Mouse (Mus musculus): ENCODE measurements around the gene Poldip3. TPM values are rescaled to one million over a fixed set of nuclear protein-coding genes. Genes with fewer than 3 reads are reported as not detected.

Poldip3 gene
- total and polyA plus RNA-seq, 3 experiments = 77.0 to 78.9 (median 77.2) TPM

- in situ Hi-C loops (cut with MboI; ENCODE audit: low pct_ligation_motif_present, low pct_unique_long_range_greater_than_20kb, low sequenced_read_pairs) = loop anchor here (5.0 kb wide), 1 partner anchor 53 kb away; no protein-coding TSS in a partner anchor
- TF ChIP-seq E2F4 (IDR thresholded peaks at IDR 0.05; ENCODE audit: insufficient replicate concordance, low read depth, low read length) (no peak), ZNF384 (IDR thresholded peaks at IDR 0.05; ENCODE audit: low read depth, low read length) (no peak), BHLHE40 (IDR thresholded peaks at IDR 0.05; ENCODE audit: low read depth, low read length) (no peak), TBP (conservative IDR thresholded peaks at IDR 0.05; ENCODE audit: low read depth, low read length) (no peak), HCFC1 (IDR thresholded peaks at IDR 0.05; ENCODE audit: low read depth, low read length) (no peak), KAT2A (IDR thresholded peaks at IDR 0.05; ENCODE audit: insufficient replicate concordance, low read length) (no peak), USF2 (conservative IDR thresholded peaks at IDR 0.05; ENCODE audit: low read depth, low read length) (no peak), SMC3 (IDR thresholded peaks at IDR 0.05; ENCODE audit: low read depth, low read length) (no peak), EP300 (IDR thresholded peaks at IDR 0.05; ENCODE audit: low read length) (no peak), ZC3H11A (IDR thresholded peaks at IDR 0.05; ENCODE audit: low read depth, low read length) (no peak), PAX5 (IDR thresholded peaks at IDR 0.05; ENCODE audit: low read length) (no peak), ZKSCAN1 (IDR thresholded peaks at IDR 0.05; ENCODE audit: borderline replicate concordance, low read depth, low read length) (no peak), MYC (IDR thresholded peaks at IDR 0.05; ENCODE audit: low read depth, low read length) (no peak), ETS1 (conservative IDR thresholded peaks at IDR 0.05; ENCODE audit: low read depth, low read length) (no peak), POLR2A (IDR thresholded peaks at IDR 0.05; ENCODE audit: low read depth, low read length) (no peak)
- peaks cover 23 to 81% of the 10 kb centered on the region in 2 experiments for H3K4me1 ChIP-seq (ENCODE audit: control insufficient read depth in 1 of 2, insufficient read depth in 2 of 2)
- H3K27ac ChIP-seq (ENCODE audit: insufficient read depth, low read depth) = no peak overlapping the region
- H3K36me3 ChIP-seq (replicated peaks in 1 of 2; ENCODE audit: control insufficient read depth in 1 of 2, insufficient read depth in 1 of 2, low read length in 1 of 2) = peaks cover 24 to 57% of the 10 kb centered on the region in 2 experiments
- no peak for DNase-seq (ENCODE audit: extremely low read depth)
- dilution Hi-C loops (cut with MboI; ENCODE audit: extremely low pct_ligation_motif_present, extremely low pct_unique_long_range_greater_than_20kb, low sequenced_read_pairs) = no loop called here
- no peak overlapping the region for H3K4me3 ChIP-seq (replicated peaks in 1 of 3; ENCODE audit: low read depth in 2 of 3, low read length in 2 of 3, poor library complexity in 1 of 3)
- no peaks in the 10 kb centered on the region for H3K27me3 ChIP-seq (replicated peaks)
- H3K4me2 ChIP-seq (ENCODE audit: insufficient read depth, low read depth, poor library complexity, severe bottlenecking) = no peak overlapping the region
- H3K9ac ChIP-seq (ENCODE audit: insufficient read depth, low read depth) = no peak overlapping the region
- H3K9me3 ChIP-seq (replicated peaks; ENCODE audit: low read length) = peaks cover 13% of the 10 kb centered on the region
- H3K79me2 ChIP-seq (replicated peaks; ENCODE audit: control insufficient read depth, extremely low read depth, insufficient read depth, poor library complexity, severe bottlenecking) = no peaks in the 10 kb centered on the region
Measured at GRCm38 (mm10) chr15:83154309-83154708, 5.1 kb upstream of the Poldip3 start.

GRCm38 (mm10) chr15:83150694-83151093 is 1.5 kb upstream of the Poldip3 start:
- H3K79me2 ChIP-seq (replicated peaks; ENCODE audit: control insufficient read depth, extremely low read depth, insufficient read depth, poor library complexity, severe bottlenecking) = peaks cover 30% of the 10 kb centered on the region
- no peak overlapping the region for H3K9ac ChIP-seq (ENCODE audit: insufficient read depth, low read depth)
- peaks cover 15 to 68% of the 10 kb centered on the region in 2 experiments for H3K4me1 ChIP-seq (ENCODE audit: control insufficient read depth in 1 of 2, insufficient read depth in 2 of 2)
- dilution Hi-C loops (cut with MboI; ENCODE audit: extremely low pct_ligation_motif_present, extremely low pct_unique_long_range_greater_than_20kb, low sequenced_read_pairs) = no loop called here
- H3K27ac ChIP-seq (ENCODE audit: insufficient read depth, low read depth) = no peak overlapping the region
- H3K36me3 ChIP-seq (replicated peaks in 1 of 2; ENCODE audit: control insufficient read depth in 1 of 2, insufficient read depth in 1 of 2, low read length in 1 of 2) = peaks cover 23 to 43% of the 10 kb centered on the region in 2 experiments
- TF ChIP-seq POLR2AphosphoS2 (IDR thresholded peaks at IDR 0.05; ENCODE audit: low read depth, low read length) = no peak
- TF ChIP-seq RCOR1 (conservative IDR thresholded peaks at IDR 0.05; ENCODE audit: low read depth, low read length) = no peak
- TF ChIP-seq IRF4 (IDR thresholded peaks at IDR 0.05; ENCODE audit: low read depth, low read length) = no peak
- TF ChIP-seq ZKSCAN1 (IDR thresholded peaks at IDR 0.05; ENCODE audit: borderline replicate concordance, low read depth, low read length) = no peak
- no peak for TF ChIP-seq E2F4 (IDR thresholded peaks at IDR 0.05; ENCODE audit: insufficient replicate concordance, low read depth, low read length)
- TF ChIP-seq CHD2 (IDR thresholded peaks at IDR 0.05; ENCODE audit: low read length) = no peak
- TF ChIP-seq RAD21 (IDR thresholded peaks at IDR 0.05; ENCODE audit: low read depth, low read length) = no peak
- TF ChIP-seq TBP (conservative IDR thresholded peaks at IDR 0.05; ENCODE audit: low read depth, low read length) = no peak
- TF ChIP-seq NELFE (IDR thresholded peaks at IDR 0.05; ENCODE audit: low read depth, low read length) = no peak
- no peak for TF ChIP-seq POLR2A (IDR thresholded peaks at IDR 0.05; ENCODE audit: low read depth, low read length)
- peaks cover 13% of the 10 kb centered on the region for H3K9me3 ChIP-seq (replicated peaks; ENCODE audit: low read length)
- no peaks in the 10 kb centered on the region for H3K27me3 ChIP-seq (replicated peaks)
- H3K4me2 ChIP-seq (ENCODE audit: insufficient read depth, low read depth, poor library complexity, severe bottlenecking) = no peak overlapping the region
- DNase-seq (ENCODE audit: extremely low read depth) = no peak
- in situ Hi-C loops (cut with MboI; ENCODE audit: low pct_ligation_motif_present, low pct_unique_long_range_greater_than_20kb, low sequenced_read_pairs) = loop anchor here (5.0 kb wide), 1 partner anchor 57 kb away; no protein-coding TSS in a partner anchor
- H3K4me3 ChIP-seq (replicated peaks in 1 of 3; ENCODE audit: low read depth in 2 of 3, low read length in 2 of 3, poor library complexity in 1 of 3) = no peak overlapping the region

Measured in CH12.LX (cell line).